Mouse (Mus musculus): ENCODE data around the gene Mt2. TPM values are rescaled to one million over a fixed set of nuclear protein-coding genes. Genes with fewer than 3 reads are reported as not detected.

Mt2 gene
- polyA plus RNA-seq, 1 experiment from 2014 or later: 13.9 TPM

DNA sequence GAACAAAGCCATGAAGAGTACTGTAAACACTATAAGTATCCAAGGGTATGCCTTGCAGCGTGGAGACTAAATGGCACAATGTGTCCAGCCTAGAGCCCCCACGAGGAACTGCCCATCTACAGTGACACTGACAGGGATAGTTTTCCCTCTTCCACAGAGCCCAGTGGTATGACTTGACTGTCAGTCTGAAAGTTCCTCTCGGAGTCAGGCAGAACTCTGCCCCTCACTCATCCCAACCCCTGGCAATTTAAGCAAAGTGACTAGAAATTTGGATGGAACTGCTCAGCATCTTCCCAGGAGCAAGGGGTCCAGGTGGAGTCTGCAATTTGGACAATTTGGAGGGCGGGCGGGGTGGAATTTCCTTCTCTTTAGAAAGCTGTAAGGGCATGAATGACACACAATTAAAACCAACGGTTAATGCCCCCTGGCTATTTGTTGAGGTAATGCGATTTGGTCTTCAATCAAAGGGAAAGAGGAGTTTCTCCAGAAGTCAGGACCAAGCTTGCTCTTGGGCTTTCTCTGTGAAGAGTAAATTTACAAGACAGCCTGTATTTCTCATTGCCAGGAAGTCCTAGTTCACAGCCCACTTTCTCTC, 2.3 kb downstream of the Mt2 start:
- Histone ChIP-seq H3K36me3 (replicated peaks) (no peaks in the 10 kb centered on the region), H3K27ac (no peak overlapping the region), H3K4me3 (no peak overlapping the region), H3K4me2 (no peak overlapping the region), H3K27me3 (replicated peaks) (peaks cover 93% of the 10 kb centered on the region), H3K9ac (no peak overlapping the region), H3K9me3 (no peaks in the 10 kb centered on the region), H3K4me1 (peaks cover 32% of the 10 kb centered on the region)
- ATAC-seq (replicated peaks): no peak
- WGBS: 28% methylated on average over 7 of the region's 7 CpGs

GRCm38 (mm10) chr8:94177716-94178390, 5.4 kb downstream of the Mt2 start:
- H3K27me3 ChIP-seq (replicated peaks): peaks cover 87% of the 10 kb centered on the region
- no peak overlapping the region for H3K27ac ChIP-seq
- no peaks in the 10 kb centered on the region for H3K9me3 ChIP-seq
- H3K4me1 ChIP-seq: peaks cover 23% of the 10 kb centered on the region
- H3K4me2 ChIP-seq: no peak overlapping the region
- ATAC-seq (replicated peaks): no peak
- no peak overlapping the region for H3K4me3 ChIP-seq
- H3K36me3 ChIP-seq (replicated peaks): no peaks in the 10 kb centered on the region
- H3K9ac ChIP-seq: no peak overlapping the region
- WGBS: 64% methylated on average over 7 of the region's 7 CpGs

DNA sequence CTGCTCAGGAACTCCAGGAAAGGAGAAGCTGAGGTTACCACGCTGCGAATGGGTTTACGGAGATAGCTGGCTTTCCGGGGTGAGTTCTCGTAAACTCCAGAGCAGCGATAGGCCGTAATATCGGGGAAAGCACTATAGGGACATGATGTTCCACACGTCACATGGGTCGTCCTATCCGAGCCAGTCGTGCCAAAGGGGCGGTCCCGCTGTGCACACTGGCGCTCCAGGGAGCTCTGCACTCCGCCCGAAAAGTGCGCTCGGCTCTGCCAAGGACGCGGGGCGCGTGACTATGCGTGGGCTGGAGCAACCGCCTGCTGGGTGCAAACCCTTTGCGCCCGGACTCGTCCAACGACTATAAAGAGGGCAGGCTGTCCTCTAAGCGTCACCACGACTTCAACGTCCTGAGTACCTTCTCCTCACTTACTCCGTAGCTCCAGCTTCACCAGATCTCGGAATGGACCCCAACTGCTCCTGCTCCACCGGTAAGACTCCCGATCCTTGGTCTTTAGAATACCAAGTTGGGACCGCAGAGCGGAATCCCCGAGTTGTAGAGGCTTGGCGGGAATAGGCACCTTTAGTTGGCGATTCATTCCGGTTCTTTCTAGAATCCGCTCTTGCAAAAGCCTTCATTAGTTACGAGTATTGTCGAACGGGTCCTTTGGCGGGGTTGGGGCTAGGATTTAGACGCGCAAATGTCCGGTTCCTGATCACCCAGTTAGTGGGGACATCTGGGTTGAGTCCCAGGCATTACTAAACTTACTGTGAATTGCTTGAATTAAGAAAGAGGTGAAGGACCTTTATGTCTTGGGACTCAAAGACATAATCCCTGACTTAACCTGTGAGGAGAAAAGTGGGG, 6.6 kb downstream of the Mt2 start, which contains the start of gene Mt1:
Mt1 (plus strand) TSS at position 226 of the 856 bp plus-strand sequence.
- peak; percentile 76 for ATAC-seq (replicated peaks)
- H3K27me3 ChIP-seq (replicated peaks): peaks cover 87% of the 10 kb centered on the region
- peak within 1 kb of the TSS; percentile 87 for H3K4me2 ChIP-seq
- H3K27ac ChIP-seq: no peak within 1 kb of the TSS
- under 1% methylated on average over 50 of the region's 50 CpGs for WGBS
- no peaks in the 10 kb centered on the region for H3K9me3 ChIP-seq
- peak within 1 kb of the TSS; percentile 42 for H3K4me3 ChIP-seq
- no peak within 1 kb of the TSS; the same call in 1 of the 2 replicates for H3K9ac ChIP-seq
- H3K4me1 ChIP-seq: peaks cover 25% of the 10 kb centered on the region
- H3K36me3 ChIP-seq (replicated peaks): no peaks in the 10 kb centered on the region

GRCm38 (mm10) chr8:94179713-94180560, 7.5 kb downstream of the Mt2 start:
- H3K36me3 ChIP-seq (replicated peaks): no peaks in the 10 kb centered on the region
- H3K4me1 ChIP-seq: peaks cover 25% of the 10 kb centered on the region
- H3K27ac ChIP-seq: no peak overlapping the region
- H3K9ac ChIP-seq: no peak overlapping the region
- no peaks in the 10 kb centered on the region for H3K9me3 ChIP-seq
- peaks cover 86% of the 10 kb centered on the region for H3K27me3 ChIP-seq (replicated peaks)
- ATAC-seq (replicated peaks): no peak
- H3K4me3 ChIP-seq: peak overlapping the region; percentile 42
- WGBS: 4% methylated on average over 25 of the region's 25 CpGs
- peak overlapping the region; percentile 87 for H3K4me2 ChIP-seq

- Histone ChIP-seq H3K4me1 (peaks cover 25% of the 10 kb centered on the region), H3K27me3 (replicated peaks) (peaks cover 84% of the 10 kb centered on the region), H3K9me3 (no peaks in the 10 kb centered on the region), H3K4me2 (no peak overlapping the region), H3K9ac (no peak overlapping the region), H3K27ac (no peak overlapping the region), H3K4me3 (no peak overlapping the region), H3K36me3 (replicated peaks) (no peaks in the 10 kb centered on the region)
- no peak for ATAC-seq (replicated peaks)
- WGBS: 83% methylated on average over 1 of the region's 1 CpGs
These were observed 8.1 kb downstream of the Mt2 start for GRCm38 (mm10) chr8:94180561-94180908.

- no peak overlapping the region for H3K4me2 ChIP-seq
- peaks cover 84% of the 10 kb centered on the region for H3K27me3 ChIP-seq (replicated peaks)
- no peak overlapping the region for H3K9ac ChIP-seq
- no peak overlapping the region for H3K4me3 ChIP-seq
- H3K36me3 ChIP-seq (replicated peaks): no peaks in the 10 kb centered on the region
- H3K9me3 ChIP-seq: no peaks in the 10 kb centered on the region
- ATAC-seq (replicated peaks): no peak
- peaks cover 33% of the 10 kb centered on the region for H3K4me1 ChIP-seq
- no peak overlapping the region for H3K27ac ChIP-seq
- WGBS: 69% methylated on average over 13 of the region's 13 CpGs
These were observed 9.8 kb downstream of the Mt2 start for GRCm38 (mm10) chr8:94182055-94182929.

DNA sequence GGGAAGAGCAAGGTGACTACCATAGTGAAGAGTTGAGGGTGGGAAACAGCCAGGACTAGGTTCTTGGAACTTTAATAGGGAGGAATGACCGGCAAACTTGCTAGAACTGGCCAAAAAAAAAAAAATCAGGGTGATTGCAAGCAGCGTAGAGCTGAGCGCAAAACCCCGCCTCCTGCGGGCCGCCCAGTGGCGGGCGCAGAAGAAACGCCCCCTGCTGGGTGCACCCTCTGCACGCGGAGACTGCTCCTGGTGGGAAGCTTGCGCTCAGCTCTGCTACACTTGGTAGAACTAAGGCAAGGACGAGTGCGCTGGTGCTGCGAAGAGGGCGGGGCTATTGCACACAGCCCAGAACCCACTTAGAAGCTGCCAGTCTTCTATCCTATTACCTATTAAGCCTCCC, 10.7 kb downstream of the Mt2 start:
- H3K9me3 ChIP-seq: no peaks in the 10 kb centered on the region
- no peaks in the 10 kb centered on the region for H3K36me3 ChIP-seq (replicated peaks)
- 0 out of 2 replicates have a peak, but pooled peaks have one; percentile 51 for ATAC-seq (replicated peaks)
- no peak overlapping the region for H3K9ac ChIP-seq
- peaks cover 38% of the 10 kb centered on the region for H3K4me1 ChIP-seq
- H3K4me2 ChIP-seq: peak overlapping the region; percentile 41
- peak overlapping the region; percentile 19 for H3K4me3 ChIP-seq
- H3K27me3 ChIP-seq (replicated peaks): peaks cover 81% of the 10 kb centered on the region
- WGBS: under 1% methylated on average over 16 of the region's 16 CpGs
- H3K27ac ChIP-seq: no peak overlapping the region

GRCm38 (mm10) chr8:94184357-94184843, 11.9 kb downstream of the Mt2 start:
- peaks cover 30% of the 10 kb centered on the region for H3K4me1 ChIP-seq
- H3K9me3 ChIP-seq: no peaks in the 10 kb centered on the region
- no peak overlapping the region for H3K4me3 ChIP-seq
- no peak for ATAC-seq (replicated peaks)
- WGBS: 22% methylated on average over 12 of the region's 12 CpGs
- H3K9ac ChIP-seq: no peak overlapping the region
- no peak overlapping the region for H3K4me2 ChIP-seq
- peaks cover 70% of the 10 kb centered on the region for H3K27me3 ChIP-seq (replicated peaks)
- H3K36me3 ChIP-seq (replicated peaks): no peaks in the 10 kb centered on the region
- no peak overlapping the region for H3K27ac ChIP-seq

DNA sequence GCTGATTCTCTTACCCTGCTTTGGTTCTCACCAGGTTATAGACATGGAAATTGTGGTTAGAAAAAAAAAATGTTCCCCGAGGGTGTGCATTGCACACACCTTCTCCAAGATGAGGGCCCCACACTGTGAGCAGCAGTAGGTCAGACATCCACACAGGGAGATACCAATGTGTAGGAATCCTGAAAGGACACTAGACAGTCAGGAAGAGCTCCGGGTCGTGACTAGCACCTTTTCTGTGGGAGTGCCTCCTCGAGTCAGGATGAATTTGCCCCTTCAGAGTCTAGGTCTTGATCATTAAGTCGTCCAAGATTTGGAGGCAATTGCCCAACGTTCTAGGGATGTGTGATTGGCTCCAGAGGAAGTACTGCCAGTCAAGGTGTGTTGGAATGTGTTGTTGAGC, 13.3 kb downstream of the Mt2 start:
- 64% methylated on average over 6 of the region's 6 CpGs for WGBS
- peaks cover 58% of the 10 kb centered on the region for H3K27me3 ChIP-seq (replicated peaks)

GRCm38 (mm10) chr8:94186542-94186941, 14.1 kb downstream of the Mt2 start:
- H3K9me3 ChIP-seq: no peaks in the 10 kb centered on the region
- peaks cover 56% of the 10 kb centered on the region for H3K27me3 ChIP-seq (replicated peaks)
- peak overlapping the region; percentile 36 for H3K4me2 ChIP-seq
- H3K4me3 ChIP-seq: no peak overlapping the region
- ATAC-seq (replicated peaks): peak; percentile 60; the same call in 1 of the 2 replicates
- no peaks in the 10 kb centered on the region for H3K36me3 ChIP-seq (replicated peaks)
- WGBS: 6% methylated on average over 17 of the region's 17 CpGs
- no peak overlapping the region for H3K9ac ChIP-seq
- H3K27ac ChIP-seq: no peak overlapping the region
- H3K4me1 ChIP-seq: peaks cover 21% of the 10 kb centered on the region

More for the DNA sequence above, 13.3 kb downstream of the Mt2 start:
- Histone ChIP-seq H3K4me3 (no peak overlapping the region), H3K9ac (no peak overlapping the region), H3K36me3 (replicated peaks) (no peaks in the 10 kb centered on the region), H3K27ac (no peak overlapping the region), H3K9me3 (no peaks in the 10 kb centered on the region), H3K4me2 (no peak overlapping the region), H3K4me1 (peaks cover 21% of the 10 kb centered on the region)
- no peak for ATAC-seq (replicated peaks)

Data from midbrain, embryonic 15.5 days (tissue).